Mouse (Mus musculus): ENCODE measurements around the gene Nsun2. TPM values are rescaled to one million over a fixed set of nuclear protein-coding genes. Genes with fewer than 3 reads are reported as not detected.

Nsun2 gene
- 62.9 and 63.7 TPM in 2 replicates for polyA plus RNA-seq (2012; rRNA removed)

DNA sequence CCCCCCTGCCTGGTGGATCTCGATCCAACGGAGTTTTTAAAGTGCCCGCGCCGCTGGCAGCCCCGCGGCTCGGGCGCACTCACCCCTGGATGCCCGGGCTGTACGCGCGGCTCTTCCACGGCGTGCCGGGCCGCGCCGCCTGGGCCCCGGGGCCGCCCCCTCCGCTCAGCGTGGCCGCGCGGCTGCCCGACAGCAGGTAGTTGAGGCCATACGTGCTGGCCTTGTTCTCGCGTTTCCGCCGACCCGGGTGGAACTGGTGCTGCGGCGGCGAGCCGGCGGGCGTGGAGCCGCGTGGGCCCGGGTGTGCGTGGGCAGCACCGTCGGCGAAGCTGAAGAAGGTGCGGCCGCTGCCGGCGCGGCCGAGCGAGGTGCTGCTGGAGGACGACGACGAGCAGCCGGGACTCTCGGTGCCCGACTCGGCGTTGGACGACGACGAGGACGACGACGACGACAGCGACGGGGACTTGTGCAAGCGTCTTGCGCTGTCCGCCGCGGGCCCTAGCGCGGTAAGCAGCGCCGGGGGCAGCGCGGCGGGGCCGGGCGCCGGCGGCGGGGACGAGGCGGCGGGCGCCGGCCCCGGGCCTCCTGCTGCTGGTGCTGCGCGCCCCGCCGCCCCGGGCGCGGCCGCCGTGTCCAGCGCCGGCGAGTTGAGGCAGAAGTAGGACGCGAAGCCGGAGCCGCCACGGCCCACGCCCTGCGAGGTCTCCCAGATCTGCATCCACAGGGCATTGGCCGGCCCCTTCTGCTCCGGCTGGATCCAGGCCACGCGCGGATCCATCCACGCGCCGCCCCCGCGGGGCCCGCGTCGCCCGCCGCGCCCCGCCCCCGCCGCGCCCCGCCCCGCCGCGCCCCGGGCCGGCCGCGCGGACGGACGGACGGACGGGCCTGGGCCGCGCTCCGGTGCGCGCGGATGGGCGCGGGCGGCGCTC lies at the start of gene Nsun2:
Gene Nsun2 (plus strand): TSS at position 342 of the 929 bp plus-strand sequence.
- peaks cover 13% of the 10 kb centered on the region for H3K4me1 ChIP-seq (ENCODE audit: control insufficient read depth, insufficient read depth, low read length)
- TF ChIP-seq CTCF (IDR thresholded peaks at IDR 0.05; ENCODE audit: extremely low read depth, insufficient read depth, low read length) (no peak), POLR2A (IDR thresholded peaks at IDR 0.05; ENCODE audit: extremely low read depth, insufficient read depth, low read length) (no peak)
- peak within 1 kb of the TSS; percentile 54 for H3K4me3 ChIP-seq (ENCODE audit: insufficient read depth, low read length)
- H3K27ac ChIP-seq (ENCODE audit: insufficient read depth, low read length): peak within 1 kb of the TSS; percentile 92

DNA sequence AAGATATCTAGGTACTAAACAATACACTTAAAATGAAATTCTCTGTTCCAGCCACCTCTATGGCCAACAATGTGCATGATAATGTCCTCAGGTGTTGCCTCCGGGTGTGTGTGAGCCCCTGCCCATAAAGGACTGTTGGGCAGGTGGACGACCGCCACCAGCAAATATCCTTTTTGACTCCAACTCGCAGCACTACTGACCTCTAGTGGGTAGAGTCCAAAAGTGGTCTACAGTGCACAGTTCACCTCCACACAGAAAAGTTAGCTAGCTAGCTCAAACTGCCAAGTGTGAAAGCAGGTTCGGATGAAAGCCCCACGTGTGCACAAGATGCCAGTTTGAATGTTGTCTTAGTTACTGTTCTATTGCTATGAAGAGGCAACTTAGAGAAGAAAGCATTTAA lies 48.2 kb upstream of the Nsun2 start:
- H3K4me3 ChIP-seq (ENCODE audit: insufficient read depth, low read length): no peak overlapping the region
- H3K27ac ChIP-seq (ENCODE audit: insufficient read depth, low read length): no peak overlapping the region
- TF ChIP-seq POLR2A (IDR thresholded peaks at IDR 0.05; ENCODE audit: extremely low read depth, insufficient read depth, low read length): no peak
- TF ChIP-seq CTCF (IDR thresholded peaks at IDR 0.05; ENCODE audit: extremely low read depth, insufficient read depth, low read length): peak; percentile 66
- H3K4me1 ChIP-seq (ENCODE audit: control insufficient read depth, insufficient read depth, low read length): peaks cover 9% of the 10 kb centered on the region; the same call in 1 of the 2 replicates

DNA sequence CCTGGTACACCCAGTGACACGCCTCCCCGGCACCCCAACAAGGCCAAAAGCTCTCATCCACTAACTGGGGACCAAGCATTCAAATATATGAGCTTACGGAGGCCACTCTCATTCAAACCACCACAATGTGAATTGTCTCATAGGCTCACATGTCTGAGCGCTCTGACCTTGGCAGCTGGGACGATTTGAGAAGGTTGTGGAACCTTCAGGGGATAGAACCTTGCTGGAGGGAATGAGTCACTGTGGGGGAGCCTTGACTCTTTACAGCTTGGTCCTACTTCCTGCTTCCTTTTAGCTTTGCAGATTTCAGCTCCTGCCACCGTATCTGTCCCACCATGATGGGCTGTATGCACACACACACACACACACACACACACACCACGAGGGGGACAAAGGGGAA lies 47.7 kb upstream of the Nsun2 start:
- peaks cover 9% of the 10 kb centered on the region; the same call in 1 of the 2 replicates for H3K4me1 ChIP-seq (ENCODE audit: control insufficient read depth, insufficient read depth, low read length)
- no peak overlapping the region for H3K4me3 ChIP-seq (ENCODE audit: insufficient read depth, low read length)
- TF ChIP-seq CTCF (IDR thresholded peaks at IDR 0.05; ENCODE audit: extremely low read depth, insufficient read depth, low read length): no peak
- TF ChIP-seq POLR2A (IDR thresholded peaks at IDR 0.05; ENCODE audit: extremely low read depth, insufficient read depth, low read length): no peak
- no peak overlapping the region for H3K27ac ChIP-seq (ENCODE audit: insufficient read depth, low read length)

DNA sequence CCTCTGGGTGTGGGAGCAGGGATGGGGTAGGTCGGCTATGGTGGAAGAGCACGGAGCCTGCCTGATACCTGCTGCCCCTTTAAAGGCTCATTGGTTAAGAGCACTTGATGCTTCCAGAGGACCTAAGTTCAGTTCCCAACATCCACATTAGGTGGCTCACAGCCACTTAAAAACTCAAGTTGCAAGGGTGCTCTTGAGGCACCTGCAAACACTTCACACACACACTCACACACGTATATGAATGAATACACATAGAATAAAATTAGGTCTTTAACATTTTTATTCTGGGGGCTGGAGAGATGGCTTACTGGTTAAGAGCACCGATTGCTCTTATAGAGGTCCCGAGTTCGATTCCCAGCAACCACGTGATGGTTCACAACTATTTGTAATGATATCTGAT lies 46.4 kb upstream of the Nsun2 start:
- no peak overlapping the region; the same call in 1 of the 2 replicates for H3K4me3 ChIP-seq (ENCODE audit: insufficient read depth, low read length)
- TF ChIP-seq CTCF (IDR thresholded peaks at IDR 0.05; ENCODE audit: extremely low read depth, insufficient read depth, low read length): no peak
- TF ChIP-seq POLR2A (IDR thresholded peaks at IDR 0.05; ENCODE audit: extremely low read depth, insufficient read depth, low read length): no peak
- peaks cover 3% of the 10 kb centered on the region; the same call in 1 of the 2 replicates for H3K4me1 ChIP-seq (ENCODE audit: control insufficient read depth, insufficient read depth, low read length)
- no peak overlapping the region for H3K27ac ChIP-seq (ENCODE audit: insufficient read depth, low read length)

DNA sequence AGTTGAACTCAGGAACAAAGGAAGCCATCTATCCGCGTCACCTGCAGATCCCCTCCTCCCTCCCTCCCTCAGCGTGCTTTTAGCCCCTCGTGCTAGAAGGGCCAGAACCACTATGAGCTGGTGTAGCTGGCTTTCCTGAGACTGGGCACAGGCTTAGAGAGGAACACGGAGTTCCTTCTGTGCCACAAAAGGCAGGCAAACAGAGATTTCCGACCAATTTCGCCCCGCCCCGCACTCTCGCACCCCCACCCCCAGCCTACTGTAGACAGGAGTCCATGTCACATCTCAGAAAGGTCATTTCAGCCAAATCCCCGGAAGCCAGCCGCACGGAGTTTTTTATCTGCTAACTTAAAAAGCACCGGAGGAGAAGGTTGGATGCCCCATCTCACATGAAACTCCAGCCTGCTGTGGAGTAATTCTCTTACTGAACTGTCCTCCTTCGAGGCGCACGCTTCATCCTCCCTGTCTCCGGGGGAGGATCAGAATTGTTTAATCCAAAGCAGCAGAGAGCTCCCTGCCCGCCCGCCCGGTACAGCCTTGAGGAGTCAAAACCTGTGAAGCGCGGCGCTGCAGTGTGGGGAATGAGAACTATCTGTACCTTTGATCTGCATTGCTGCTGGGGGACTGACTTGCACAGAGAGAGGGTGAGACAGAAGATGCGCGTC lies 45.8 kb upstream of the Nsun2 start:
- peaks cover 3% of the 10 kb centered on the region; the same call in 1 of the 2 replicates for H3K4me1 ChIP-seq (ENCODE audit: control insufficient read depth, insufficient read depth, low read length)
- peak overlapping the region; percentile 21; the same call in 1 of the 2 replicates for H3K4me3 ChIP-seq (ENCODE audit: insufficient read depth, low read length)
- H3K27ac ChIP-seq (ENCODE audit: insufficient read depth, low read length): no peak overlapping the region
- TF ChIP-seq CTCF (IDR thresholded peaks at IDR 0.05; ENCODE audit: extremely low read depth, insufficient read depth, low read length): no peak
- TF ChIP-seq POLR2A (IDR thresholded peaks at IDR 0.05; ENCODE audit: extremely low read depth, insufficient read depth, low read length): no peak

DNA sequence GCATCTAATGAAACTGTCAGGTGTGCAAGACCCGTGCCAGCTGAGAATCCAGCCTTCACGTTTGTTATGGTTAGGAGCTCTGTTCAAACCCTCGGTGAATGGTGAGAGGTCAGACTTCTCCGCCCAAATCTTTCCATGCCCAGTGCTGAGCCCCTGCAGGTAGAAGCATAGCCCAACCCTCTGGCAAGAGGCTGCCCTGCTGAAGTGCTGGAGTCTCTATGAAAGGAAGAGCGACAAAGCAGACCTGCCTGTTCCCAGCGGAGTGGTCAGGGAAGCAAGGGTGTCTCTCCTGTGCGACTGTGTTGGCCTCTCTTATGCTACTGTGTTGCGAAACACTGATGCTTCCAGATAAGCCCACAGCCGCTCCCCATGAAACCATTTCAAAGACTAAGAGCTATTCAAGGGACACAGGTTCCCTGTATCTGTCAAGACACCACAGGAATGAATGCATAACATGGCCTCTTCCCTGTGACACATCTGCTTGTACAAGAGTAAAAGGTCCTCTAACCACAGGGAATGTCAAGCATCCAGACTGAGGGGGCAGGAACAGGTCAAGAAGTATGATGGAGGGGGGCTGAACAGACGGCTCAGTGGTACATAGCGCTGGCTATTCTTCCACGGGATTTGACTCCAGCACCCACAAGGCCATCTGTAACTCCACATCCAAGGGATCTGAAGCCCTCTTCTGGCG lies 44.8 kb upstream of the Nsun2 start:
- TF ChIP-seq CTCF (IDR thresholded peaks at IDR 0.05; ENCODE audit: extremely low read depth, insufficient read depth, low read length) (no peak), POLR2A (IDR thresholded peaks at IDR 0.05; ENCODE audit: extremely low read depth, insufficient read depth, low read length) (no peak)

DNA sequence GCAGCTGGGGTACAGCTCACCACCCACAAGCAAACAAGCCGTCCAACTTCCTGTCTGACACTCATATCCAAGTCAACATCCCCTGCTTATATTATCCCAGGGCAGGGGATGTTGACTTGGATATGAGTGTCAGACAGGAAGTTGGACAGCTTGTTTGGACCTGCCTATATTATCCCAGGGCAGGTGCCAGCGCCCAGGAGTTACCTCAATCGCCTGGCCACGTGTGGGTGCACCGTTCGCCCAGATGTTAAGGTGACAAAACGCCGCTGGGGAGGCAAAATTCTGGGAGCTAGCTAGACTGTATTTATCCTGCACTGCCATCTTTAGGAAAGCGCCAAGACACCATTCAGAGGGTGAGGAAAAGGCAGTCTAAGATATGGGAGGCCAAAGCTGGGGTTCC lies 43.8 kb upstream of the Nsun2 start:
- no peak for TF ChIP-seq CTCF (IDR thresholded peaks at IDR 0.05; ENCODE audit: extremely low read depth, insufficient read depth, low read length)
- no peak overlapping the region for H3K4me3 ChIP-seq (ENCODE audit: insufficient read depth, low read length)
- no peak overlapping the region for H3K27ac ChIP-seq (ENCODE audit: insufficient read depth, low read length)
- H3K4me1 ChIP-seq (ENCODE audit: control insufficient read depth, insufficient read depth, low read length): no peaks in the 10 kb centered on the region; the same call in 1 of the 2 replicates

More for the DNA sequence above, 44.8 kb upstream of the Nsun2 start:
- Histone ChIP-seq H3K4me3 (ENCODE audit: insufficient read depth, low read length) (no peak overlapping the region; the same call in 1 of the 2 replicates), H3K27ac (ENCODE audit: insufficient read depth, low read length) (no peak overlapping the region), H3K4me1 (ENCODE audit: control insufficient read depth, insufficient read depth, low read length) (no peaks in the 10 kb centered on the region; the same call in 1 of the 2 replicates)

DNA sequence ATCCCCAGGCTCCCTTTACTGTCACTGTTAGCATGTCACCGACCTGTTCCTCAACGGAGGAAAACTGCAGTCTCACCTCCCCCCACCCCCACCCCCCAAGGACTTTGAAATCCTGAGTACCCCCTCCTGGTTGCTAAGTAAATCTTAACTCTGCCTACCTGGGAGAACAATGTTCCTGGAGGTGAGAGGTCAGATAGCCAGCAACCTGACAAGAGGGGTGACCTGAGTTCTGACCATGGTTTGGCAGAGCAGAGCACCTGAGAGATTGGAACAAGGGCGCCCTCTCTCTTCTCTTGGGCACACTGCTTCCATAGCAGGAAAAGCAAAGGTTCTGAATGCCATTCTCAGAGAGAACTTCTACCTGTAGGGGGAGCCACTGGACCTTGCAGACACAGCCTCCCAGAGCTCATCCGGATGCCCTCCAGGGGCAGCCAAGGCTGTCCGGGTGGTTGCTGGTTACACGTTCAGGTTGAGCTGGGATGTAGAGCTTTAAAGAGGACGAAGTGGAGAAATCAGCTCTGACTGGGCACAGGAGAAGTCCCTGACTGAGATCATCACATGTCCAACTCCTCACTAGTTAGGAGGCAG lies 40.6 kb upstream of the Nsun2 start:
- no peak overlapping the region for H3K27ac ChIP-seq (ENCODE audit: insufficient read depth, low read length)
- H3K4me3 ChIP-seq (ENCODE audit: insufficient read depth, low read length): no peak overlapping the region
- H3K4me1 ChIP-seq (ENCODE audit: control insufficient read depth, insufficient read depth, low read length): no peaks in the 10 kb centered on the region; the same call in 1 of the 2 replicates
- no peak for TF ChIP-seq POLR2A (IDR thresholded peaks at IDR 0.05; ENCODE audit: extremely low read depth, insufficient read depth, low read length)
- TF ChIP-seq CTCF (IDR thresholded peaks at IDR 0.05; ENCODE audit: extremely low read depth, insufficient read depth, low read length): peak; percentile 66

DNA sequence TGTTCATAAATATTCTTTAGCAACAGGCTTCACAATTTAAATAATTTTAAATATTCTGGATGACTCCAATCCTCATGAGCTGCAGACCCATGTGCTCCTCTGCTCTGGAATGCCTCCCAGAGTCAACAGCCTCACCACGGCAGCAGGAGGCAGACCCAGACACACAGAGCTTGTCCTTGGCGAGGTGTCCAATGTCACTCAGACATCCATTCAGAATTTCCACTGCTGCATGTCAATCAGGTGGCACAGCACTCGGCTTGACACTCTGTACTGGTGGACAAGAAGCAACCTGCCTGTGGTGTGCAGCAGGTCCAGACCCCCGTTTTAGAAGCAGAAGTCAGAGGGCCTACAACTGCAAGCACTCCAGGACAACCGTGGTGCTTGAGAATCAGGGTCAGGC lies 35.3 kb upstream of the Nsun2 start:
- TF ChIP-seq CTCF (IDR thresholded peaks at IDR 0.05; ENCODE audit: extremely low read depth, insufficient read depth, low read length): no peak
- no peak for TF ChIP-seq POLR2A (IDR thresholded peaks at IDR 0.05; ENCODE audit: extremely low read depth, insufficient read depth, low read length)
- H3K4me3 ChIP-seq (ENCODE audit: insufficient read depth, low read length): no peak overlapping the region
- no peak overlapping the region for H3K27ac ChIP-seq (ENCODE audit: insufficient read depth, low read length)

More for the DNA sequence above, 35.3 kb upstream of the Nsun2 start:
- H3K4me1 ChIP-seq (ENCODE audit: control insufficient read depth, insufficient read depth, low read length): no peaks in the 10 kb centered on the region

All from cortical plate, adult 2 months (tissue).